Mouse (Mus musculus): ENCODE measurements around the gene Gimap4. TPM values are rescaled to one million over a fixed set of nuclear protein-coding genes. Genes with fewer than 3 reads are reported as not detected.
A peak's percentile ranks its signal among the peaks of the same experiment; 100 is the strongest.

The Gimap4 gene
- polyA plus RNA-seq (2016; fragmentation: Nextera tagmentation; extraction: Ambion mirVana): 15.7 and 15.9 TPM in 2 replicates

DNA sequence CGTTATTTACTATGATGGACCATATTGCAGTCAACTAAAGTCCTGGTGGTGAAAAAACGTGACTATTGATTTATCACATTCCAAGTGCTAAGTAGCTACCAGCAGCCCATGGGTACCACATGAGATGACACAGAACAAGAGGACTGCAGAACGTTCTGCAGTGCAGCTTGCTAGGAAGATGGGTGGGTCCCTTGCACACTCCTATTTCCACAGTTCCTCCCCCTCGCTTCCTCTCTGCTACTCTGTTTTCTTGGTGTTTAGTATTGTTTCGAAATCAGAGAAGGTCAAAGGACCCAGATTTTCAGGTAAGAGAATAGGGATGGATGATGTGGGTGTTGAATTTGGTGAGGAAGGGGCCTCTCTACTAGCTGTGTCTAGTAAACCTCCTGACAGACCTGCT is at the start of gene Gimap4:
Gene Gimap4, plus strand, starts transcription at position 231 of the 400 bp plus-strand sequence.
- Histone ChIP-seq H3K27me3 (replicated peaks) (no peaks in the 10 kb centered on the region), H3K9me3 (replicated peaks) (no peaks in the 10 kb centered on the region), H3K27ac (no peak within 1 kb of the TSS), H3K36me3 (peaks cover 5% of the 10 kb centered on the region; the same call in 1 of the 2 replicates), H3K4me2 (peak within 1 kb of the TSS; percentile 7; the same call in 1 of the 2 replicates), H3K9ac (no peak within 1 kb of the TSS), H3K4me3 (no peak within 1 kb of the TSS), H3K4me1 (0 out of 2 replicates have a peak, but pooled peaks cover 11% of the 10 kb centered on the region)
- no peak for ATAC-seq
- WGBS (ENCODE audit: insufficient replicate concordance): 42% methylated on average over 5 of the region's 5 CpGs

DNA sequence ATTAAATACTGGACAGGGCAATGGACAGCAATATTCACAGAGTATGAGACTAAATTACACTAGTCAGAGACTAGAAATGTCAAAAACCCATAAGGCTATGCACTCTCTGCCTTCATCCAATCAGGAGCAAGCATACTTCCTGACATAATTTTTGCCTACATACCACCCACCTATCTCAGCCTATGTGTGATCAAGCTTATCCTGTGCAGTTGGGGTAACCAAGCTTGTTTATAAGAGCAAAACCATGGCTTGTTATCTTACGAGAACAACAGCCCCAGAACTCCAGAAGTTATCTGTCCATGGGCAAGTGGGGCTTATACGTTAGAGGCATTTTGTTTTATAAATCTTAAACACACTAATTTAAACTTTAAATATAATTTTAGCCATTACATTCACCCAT is 49.2 kb upstream of the Gimap4 start:
- Histone ChIP-seq H3K4me2 (no peak overlapping the region), H3K27ac (no peak overlapping the region), H3K4me3 (no peak overlapping the region), H3K9me3 (replicated peaks) (no peaks in the 10 kb centered on the region), H3K9ac (no peak overlapping the region), H3K27me3 (replicated peaks) (peaks cover 17% of the 10 kb centered on the region), H3K4me1 (no peaks in the 10 kb centered on the region), H3K36me3 (no peaks in the 10 kb centered on the region)
- peak; percentile 63; the same call in 1 of the 2 replicates for ATAC-seq
- WGBS (ENCODE audit: insufficient replicate concordance): 30% methylated on average over 2 of the region's 2 CpGs

- ATAC-seq: no peak
- 66% methylated on average over 6 of the region's 6 CpGs for WGBS (ENCODE audit: insufficient replicate concordance)
- Histone ChIP-seq H3K9ac (no peak overlapping the region), H3K4me3 (no peak overlapping the region), H3K27ac (no peak overlapping the region), H3K36me3 (no peaks in the 10 kb centered on the region), H3K4me2 (no peak overlapping the region), H3K4me1 (no peaks in the 10 kb centered on the region), H3K9me3 (replicated peaks) (no peaks in the 10 kb centered on the region), H3K27me3 (replicated peaks) (peaks cover 5% of the 10 kb centered on the region)
Measured at GRCm38 (mm10) chr6:48636515-48636914, 47.8 kb upstream of the Gimap4 start.

DNA sequence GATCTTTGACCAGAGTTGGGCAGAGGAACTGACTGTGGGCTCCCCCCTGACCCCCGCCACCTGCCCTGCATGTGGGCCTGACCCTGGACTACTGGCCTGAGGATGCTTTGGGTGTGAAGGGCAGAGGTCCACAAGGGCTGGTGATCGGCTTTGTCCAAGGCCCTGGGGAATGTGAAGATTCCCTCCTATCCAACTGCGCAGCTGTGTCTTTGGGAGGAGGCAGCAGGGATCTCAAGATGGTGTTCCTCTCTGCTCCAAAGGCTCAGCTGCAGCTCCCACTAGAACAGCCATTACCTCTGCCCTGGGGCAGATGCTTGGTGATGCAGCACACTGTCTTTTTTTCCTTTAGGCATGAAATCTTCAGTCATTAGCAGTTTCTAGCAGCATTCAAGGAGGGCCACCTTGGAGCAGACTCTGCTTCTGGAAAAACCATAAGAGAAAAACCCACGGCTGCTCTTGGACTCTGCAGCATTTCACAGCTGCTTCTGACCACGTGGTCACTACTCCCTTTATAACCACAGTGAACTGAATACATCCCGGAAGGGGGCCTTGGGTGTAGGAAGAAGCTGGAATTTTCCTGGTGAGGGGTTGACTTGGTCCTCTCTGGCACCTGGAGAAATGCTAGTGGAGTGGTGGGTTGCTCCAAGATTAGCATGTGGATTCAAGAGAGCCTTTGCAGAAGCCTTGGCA is 46.4 kb upstream of the Gimap4 start:
- no peaks in the 10 kb centered on the region for H3K36me3 ChIP-seq
- no peak for ATAC-seq
- no peaks in the 10 kb centered on the region for H3K4me1 ChIP-seq
- 62% methylated on average over 6 of the region's 6 CpGs for WGBS (ENCODE audit: insufficient replicate concordance)
- H3K27me3 ChIP-seq (replicated peaks): no peaks in the 10 kb centered on the region
- H3K9me3 ChIP-seq (replicated peaks): no peaks in the 10 kb centered on the region
- H3K4me2 ChIP-seq: no peak overlapping the region
- no peak overlapping the region for H3K4me3 ChIP-seq
- H3K9ac ChIP-seq: no peak overlapping the region
- no peak overlapping the region for H3K27ac ChIP-seq

DNA sequence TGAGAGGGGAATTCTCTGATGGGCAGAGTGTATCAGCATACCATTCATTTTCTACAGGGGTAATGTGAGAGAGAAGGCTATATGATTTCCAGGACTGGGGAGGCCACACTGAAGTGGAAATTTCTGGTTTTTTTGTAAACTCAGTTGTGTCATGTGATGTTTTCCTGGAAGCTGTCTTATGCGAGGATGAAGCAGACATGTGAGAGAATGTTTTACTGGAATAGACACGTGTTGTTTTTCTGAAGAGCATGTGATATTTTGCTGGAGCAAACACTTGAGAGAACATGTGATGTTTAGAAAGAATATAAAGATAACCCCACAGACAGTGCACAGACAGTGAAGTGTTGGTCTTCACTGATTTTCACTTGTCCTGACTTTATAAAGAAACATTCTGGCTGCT is 45.8 kb upstream of the Gimap4 start:
- Histone ChIP-seq H3K9ac (no peak overlapping the region), H3K27me3 (replicated peaks) (no peaks in the 10 kb centered on the region), H3K4me1 (no peaks in the 10 kb centered on the region), H3K27ac (no peak overlapping the region), H3K36me3 (no peaks in the 10 kb centered on the region), H3K4me3 (no peak overlapping the region), H3K9me3 (replicated peaks) (no peaks in the 10 kb centered on the region), H3K4me2 (no peak overlapping the region)
- WGBS (ENCODE audit: insufficient replicate concordance): 53% methylated on average over 2 of the region's 2 CpGs
- ATAC-seq: no peak

- no peak for ATAC-seq
- H3K9ac ChIP-seq: no peak overlapping the region
- WGBS (ENCODE audit: insufficient replicate concordance): 60% methylated on average over 6 of the region's 6 CpGs
Measured at GRCm38 (mm10) chr6:48641391-48641790, 43.0 kb upstream of the Gimap4 start.

GRCm38 (mm10) chr6:48642764-48643292 is 41.5 kb upstream of the Gimap4 start:
- no peaks in the 10 kb centered on the region for H3K9me3 ChIP-seq (replicated peaks)
- 0 out of 2 replicates have a peak, but pooled peaks cover 3% of the 10 kb centered on the region for H3K4me1 ChIP-seq
- H3K36me3 ChIP-seq: no peaks in the 10 kb centered on the region
- no peak overlapping the region for H3K9ac ChIP-seq
- no peak overlapping the region for H3K27ac ChIP-seq
- ATAC-seq: no peak
- no peaks in the 10 kb centered on the region for H3K27me3 ChIP-seq (replicated peaks)
- no peak overlapping the region for H3K4me3 ChIP-seq
- WGBS (ENCODE audit: insufficient replicate concordance): 14% methylated on average over 4 of the region's 4 CpGs
- no peak overlapping the region for H3K4me2 ChIP-seq

More at GRCm38 (mm10) chr6:48641391-48641790, 43.0 kb upstream of the Gimap4 start:
- Histone ChIP-seq H3K4me3 (no peak overlapping the region), H3K27ac (no peak overlapping the region), H3K4me2 (no peak overlapping the region), H3K4me1 (0 out of 2 replicates have a peak, but pooled peaks cover 3% of the 10 kb centered on the region), H3K36me3 (no peaks in the 10 kb centered on the region), H3K27me3 (replicated peaks) (no peaks in the 10 kb centered on the region), H3K9me3 (replicated peaks) (no peaks in the 10 kb centered on the region)

DNA sequence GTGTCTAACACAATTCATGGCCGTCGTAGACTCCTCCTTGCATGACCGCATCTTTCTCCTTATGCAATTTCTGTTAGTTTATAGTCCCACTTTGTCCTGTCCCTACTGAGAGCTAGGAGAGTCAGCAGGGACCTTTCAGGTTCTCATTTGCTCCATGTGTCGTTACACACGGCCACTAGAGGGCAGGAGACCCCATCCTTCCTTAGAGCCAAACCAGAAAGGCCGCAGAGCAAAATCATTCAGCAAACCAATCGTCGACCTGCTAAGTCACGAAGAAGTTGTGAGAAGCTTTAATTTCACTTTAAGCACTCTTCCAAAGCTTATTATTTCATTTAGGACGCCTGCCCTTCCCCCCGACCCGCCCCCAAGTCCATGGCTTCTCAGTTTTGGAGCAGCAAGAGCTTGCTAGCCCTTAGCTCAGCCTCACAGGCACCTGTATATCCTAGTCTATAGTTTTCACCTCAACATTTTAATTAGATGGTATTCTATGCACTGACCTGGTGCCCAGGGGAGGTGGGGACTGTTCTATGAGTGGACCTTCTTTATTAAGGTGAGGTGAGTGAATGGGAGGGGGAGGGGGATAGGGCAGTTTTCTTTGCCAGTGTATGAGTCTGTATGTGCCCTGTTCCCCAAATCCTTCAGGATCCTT is 38.6 kb upstream of the Gimap4 start:
- ATAC-seq: no peak
- Histone ChIP-seq H3K27ac (no peak overlapping the region), H3K4me3 (no peak overlapping the region), H3K9me3 (replicated peaks) (no peaks in the 10 kb centered on the region), H3K27me3 (replicated peaks) (no peaks in the 10 kb centered on the region), H3K9ac (no peak overlapping the region), H3K36me3 (no peaks in the 10 kb centered on the region), H3K4me2 (no peak overlapping the region), H3K4me1 (0 out of 2 replicates have a peak, but pooled peaks cover 3% of the 10 kb centered on the region)
- WGBS (ENCODE audit: insufficient replicate concordance): 6% methylated on average over 12 of the region's 12 CpGs

DNA sequence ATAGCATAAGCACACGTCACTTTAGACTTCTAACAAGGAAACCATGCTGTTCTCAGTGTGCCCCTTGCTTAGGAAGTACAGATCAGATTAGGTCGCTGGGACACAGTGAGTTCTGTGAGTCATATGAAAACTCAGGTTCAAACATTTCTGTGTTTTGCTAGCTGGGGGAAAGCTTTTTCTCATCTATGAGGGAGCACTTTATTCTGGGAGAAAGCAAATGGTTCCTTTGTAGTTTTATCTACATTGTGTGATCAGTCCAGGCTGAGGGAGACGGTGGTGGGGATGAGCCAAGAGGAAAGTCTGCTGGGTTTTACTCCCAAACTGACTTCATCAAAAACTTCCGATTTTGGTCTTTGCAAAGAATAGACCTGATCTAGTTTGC is 38.0 kb upstream of the Gimap4 start:
- ATAC-seq: no peak
- Histone ChIP-seq H3K4me2 (no peak overlapping the region), H3K9ac (no peak overlapping the region), H3K4me1 (0 out of 2 replicates have a peak, but pooled peaks cover 3% of the 10 kb centered on the region), H3K36me3 (no peaks in the 10 kb centered on the region), H3K4me3 (no peak overlapping the region), H3K27me3 (replicated peaks) (no peaks in the 10 kb centered on the region), H3K9me3 (replicated peaks) (no peaks in the 10 kb centered on the region), H3K27ac (no peak overlapping the region)
- 48% methylated on average over 4 of the region's 4 CpGs for WGBS (ENCODE audit: insufficient replicate concordance)

GRCm38 (mm10) chr6:48646995-48647394 is 37.4 kb upstream of the Gimap4 start, which contains the start of gene Gimap8:
Gene Gimap8, plus strand, starts transcription at chr6:48647234.
- Histone ChIP-seq H3K27ac (no peak within 1 kb of the TSS), H3K4me1 (0 out of 2 replicates have a peak, but pooled peaks cover 3% of the 10 kb centered on the region), H3K9me3 (replicated peaks) (no peaks in the 10 kb centered on the region), H3K36me3 (no peaks in the 10 kb centered on the region), H3K9ac (no peak within 1 kb of the TSS), H3K4me3 (no peak within 1 kb of the TSS), H3K4me2 (peak within 1 kb of the TSS; percentile 13; the same call in 1 of the 2 replicates), H3K27me3 (replicated peaks) (no peaks in the 10 kb centered on the region)
- no peak for ATAC-seq
- 21% methylated on average over 3 of the region's 3 CpGs for WGBS (ENCODE audit: insufficient replicate concordance)

DNA sequence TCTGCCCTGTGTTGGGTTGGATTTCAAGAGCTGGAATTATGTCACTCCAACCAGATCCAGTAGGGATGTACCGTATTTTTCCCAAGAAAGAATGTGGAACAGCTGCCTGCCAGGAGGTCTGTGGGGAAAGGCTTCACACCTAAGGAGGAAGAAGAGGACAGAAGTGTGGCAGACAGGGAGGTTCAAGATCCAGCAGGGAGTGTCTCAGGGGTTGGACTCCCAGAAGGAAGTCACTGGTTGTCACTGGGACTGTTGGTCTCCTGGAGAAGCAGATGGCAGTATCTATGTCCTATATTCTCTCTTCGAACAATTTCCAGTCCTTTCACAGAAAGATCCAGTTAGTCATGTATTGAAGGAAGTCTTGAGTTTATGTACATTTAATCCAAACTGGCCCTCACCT is 36.7 kb upstream of the Gimap4 start:
- Histone ChIP-seq H3K4me1 (0 out of 2 replicates have a peak, but pooled peaks cover 3% of the 10 kb centered on the region), H3K27me3 (replicated peaks) (no peaks in the 10 kb centered on the region), H3K36me3 (no peaks in the 10 kb centered on the region), H3K27ac (no peak overlapping the region), H3K4me2 (peak overlapping the region; percentile 13; the same call in 1 of the 2 replicates), H3K9me3 (replicated peaks) (no peaks in the 10 kb centered on the region), H3K9ac (no peak overlapping the region), H3K4me3 (no peak overlapping the region)
- WGBS (ENCODE audit: insufficient replicate concordance): 56% methylated on average over 2 of the region's 2 CpGs
- no peak for ATAC-seq

DNA sequence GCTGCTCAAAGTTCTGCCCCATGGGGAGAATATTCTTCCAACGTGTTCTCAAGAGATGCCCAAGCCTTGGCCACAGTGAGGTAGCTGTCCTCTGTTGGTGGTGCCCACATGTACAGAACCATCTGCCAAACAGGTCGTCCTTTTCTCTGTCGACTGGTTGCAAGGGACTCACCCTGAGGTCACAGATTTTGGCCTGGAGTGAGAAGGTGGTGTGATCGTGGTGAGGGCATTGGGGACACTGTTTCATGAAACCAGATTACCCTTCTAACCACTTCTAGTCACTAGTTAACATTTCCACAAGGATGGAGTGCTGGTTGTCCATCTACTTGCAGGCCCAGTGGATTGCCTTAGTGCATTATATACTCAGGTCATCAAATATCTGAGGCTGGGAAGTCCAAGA is 35.6 kb upstream of the Gimap4 start:
- Histone ChIP-seq H3K27me3 (replicated peaks) (no peaks in the 10 kb centered on the region), H3K4me1 (0 out of 2 replicates have a peak, but pooled peaks cover 3% of the 10 kb centered on the region), H3K9ac (no peak overlapping the region), H3K4me2 (no peak overlapping the region), H3K4me3 (no peak overlapping the region), H3K36me3 (no peaks in the 10 kb centered on the region), H3K27ac (no peak overlapping the region), H3K9me3 (replicated peaks) (no peaks in the 10 kb centered on the region)
- ATAC-seq: no peak
- 64% methylated on average over 4 of the region's 4 CpGs for WGBS (ENCODE audit: insufficient replicate concordance)

All from liver, embryonic 12.5 days (tissue).